Comparison of ENCODE assay signal across 16 mouse cellular contexts in the genomic region with DNA sequence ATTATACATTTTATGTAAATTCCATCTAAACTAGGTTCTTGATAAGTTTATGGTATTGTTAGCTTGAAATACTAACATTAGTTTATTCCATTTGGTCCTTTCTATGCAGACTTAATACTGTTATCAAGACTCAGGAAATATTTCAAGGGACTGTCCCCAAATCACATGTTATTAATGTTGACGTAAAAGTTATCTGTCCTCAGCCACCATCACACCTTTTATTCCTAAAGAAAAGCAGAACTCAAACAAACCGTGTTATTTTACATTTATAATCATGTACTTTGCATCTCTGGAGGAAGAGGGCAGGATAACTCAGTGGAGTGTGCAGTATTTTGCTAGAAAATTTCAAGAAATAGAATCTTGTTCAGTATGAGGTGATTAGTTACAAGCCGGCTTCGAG.
"Had no signal": no experiment of that assay in that cellular context is flagged by ENCODE, and none has a peak within 500 bp of the region (broad histone marks: within the 10 kb centered on the region; RNA-seq: fewer than 3 reads in every experiment).

No protein-coding gene starts in this region.

- H3K9ac ChIP-seq: neural tube, embryonic 13.5 days; neural tube, embryonic 15.5 days; stomach, embryonic 15.5 days had no signal

- H3K9me3 ChIP-seq: neural tube, embryonic 13.5 days; neural tube, embryonic 15.5 days; stomach, embryonic 15.5 days had no signal

- H3K4me3 ChIP-seq: neural tube, embryonic 13.5 days; neural tube, embryonic 15.5 days; stomach, embryonic 15.5 days had no signal

- H3K27ac ChIP-seq: neural tube, embryonic 13.5 days; neural tube, embryonic 15.5 days; stomach, embryonic 15.5 days; stomach, postnatal 0 days had no signal

- H3K4me1 ChIP-seq: neural tube, embryonic 13.5 days; neural tube, embryonic 15.5 days; stomach, embryonic 15.5 days had no signal

- H3K27me3 ChIP-seq: neural tube, embryonic 13.5 days; neural tube, embryonic 15.5 days; stomach, embryonic 15.5 days had no signal

- DNase-seq: retina, postnatal 1 day; right cerebral cortex, adult 18-20 months; right cerebral cortex, postnatal 14 days; right cerebral cortex, postnatal 25 days; right cerebral cortex, postnatal 4 days; spleen, adult 18-20 months; thymus, adult 18-20 months; thymus, adult 2 months; thymus, postnatal 14 days; thymus, postnatal 25 days; thymus, postnatal 36 days; thymus, postnatal 4 days had no signal
